Mouse (Mus musculus): ENCODE results near the gene Minos1.

DNA sequence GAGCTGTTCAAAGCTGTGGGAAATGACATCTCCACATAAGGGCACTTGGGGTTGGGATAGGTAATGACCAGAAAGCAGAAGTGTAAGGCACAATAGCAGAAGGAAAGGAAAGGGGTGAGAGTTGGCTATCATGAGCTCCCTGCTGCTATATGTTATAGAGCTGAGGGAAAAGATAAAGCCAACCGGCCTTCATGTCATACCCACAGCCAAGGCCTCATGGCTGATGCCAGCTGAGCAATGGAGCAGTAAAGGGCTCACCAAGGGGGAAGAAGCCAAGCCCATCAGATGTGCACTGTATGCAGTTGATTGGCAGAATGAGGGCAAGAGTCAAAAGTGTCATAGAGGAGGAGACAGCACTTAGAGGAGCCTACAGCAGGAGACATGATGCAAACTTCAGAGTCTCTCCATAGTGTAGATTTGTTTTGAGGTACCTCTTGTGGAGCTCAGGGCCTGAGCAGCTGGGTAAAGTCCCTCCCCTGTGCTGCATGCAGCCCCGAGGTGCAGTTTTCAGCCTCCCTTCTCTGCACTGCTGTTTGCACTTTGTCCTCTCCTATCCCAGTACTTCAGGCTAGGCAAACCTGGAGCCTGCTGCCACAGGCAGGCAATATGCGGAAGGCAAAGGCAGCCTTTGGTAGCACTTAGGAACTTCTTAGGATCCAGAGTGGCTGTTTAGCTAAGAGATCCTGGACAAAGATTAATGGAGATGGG lies 14.4 kb downstream of the Minos1 start:
- TF ChIP-seq EP300 (IDR thresholded peaks at IDR 0.05; ENCODE audit: insufficient read depth, low read depth, low read length) (no peak), POLR2A (IDR thresholded peaks at IDR 0.05; ENCODE audit: insufficient read depth, low read length) (no peak)

Data from ES-Bruce4 (cell line).